Mouse (Mus musculus) liver, adult 2 months (tissue): ENCODE measurements around the gene Gm17174.
"Not testable (repeated sequence)": the region's sequence is repeated elsewhere in the genome, so short reads cannot be mapped to it uniquely, and the experiment has no call there.

Experiments used
- CTCF ChIP-seq: fragments of 200-500 bp; IDR thresholded peaks from 2 replicates; pipeline ENCODE4 v1.5.1; 2011; ENCODE audit warnings: low read depth, low read length, control low read depth
- POLR2A ChIP-seq: fragments of 200-500 bp; IDR thresholded peaks from 2 replicates; pipeline ENCODE4 v1.6.1; 2011; ENCODE audit warnings: low read length, control low read depth; ENCODE audit not compliant: insufficient read depth; ENCODE audit errors: extremely low read depth

- TF ChIP-seq POLR2A, CTCF: not testable (repeated sequence)
Measured at GRCm38 (mm10) chr14:51632426-51632825, 40.5 kb upstream of the Gm17174 start.
